Mouse (Mus musculus) forebrain, embryonic 10.5 days (tissue): ENCODE measurements around the gene Sord. TPM values are rescaled to one million over a fixed set of nuclear protein-coding genes. Genes with fewer than 3 reads are reported as not detected.
A peak's percentile ranks its signal among the peaks of the same experiment; 100 is the strongest.

ENCODE experiments used
- DNase-seq: peaks from one replicate; pipeline ENCODE4 v3.0.0-alpha.2; 2017; ENCODE audit warnings: low spot score; ENCODE audit errors: extremely low spot score
- H3K27ac ChIP-seq: fragments of 300-500 bp; sonication (generic); 2 replicates; pipeline ENCODE4 v1.5.1; 2016; ENCODE audit warnings: mild to moderate bottlenecking
- H3K27me3 ChIP-seq: fragments of 300-500 bp; sonication (generic); 2 replicates; pipeline ENCODE4 v1.6.1; 2016; ENCODE audit warnings: mild to moderate bottlenecking; ENCODE audit not compliant: poor library complexity, severe bottlenecking
- H3K36me3 ChIP-seq: fragments of 300-500 bp; sonication (generic); replicated peaks from 2 replicates; pipeline ENCODE4 v1.6.1; 2016; ENCODE audit warnings: mild to moderate bottlenecking, moderate library complexity
- H3K4me1 ChIP-seq: fragments of 300-500 bp; sonication (generic); 2 replicates; pipeline ENCODE4 v1.6.1; 2016
- H3K4me3 ChIP-seq: fragments of 300-500 bp; sonication (generic); 2 replicates; pipeline ENCODE4 v1.5.1; 2016; ENCODE audit warnings: mild to moderate bottlenecking, moderate library complexity
- H3K9me3 ChIP-seq: fragments of 300-500 bp; sonication (generic); 2 replicates; pipeline ENCODE4 v1.6.1; 2016; ENCODE audit warnings: mild to moderate bottlenecking, moderate library complexity
- WGBS: fragments of 180-500 bp; shearing (Covaris S2); methylation state at CpG from one replicate; pipeline ENCODE4 v1.1.7; 2016; 5-methylcytosine and 5-hydroxymethylcytosine counted together
- polyA plus RNA-seq: library from polyadenylated mRNA; unstranded; fragments of >200 nt; fragmentation: Nextera tagmentation; extraction: Ambion mirVana; gene quantifications from 2 replicates; pipeline ENCODE4 v1.2.1, GENCODE M21; 2016

Sord gene
- polyA plus RNA-seq, 1 experiment from 2014 or later = 30.7 TPM

DNA sequence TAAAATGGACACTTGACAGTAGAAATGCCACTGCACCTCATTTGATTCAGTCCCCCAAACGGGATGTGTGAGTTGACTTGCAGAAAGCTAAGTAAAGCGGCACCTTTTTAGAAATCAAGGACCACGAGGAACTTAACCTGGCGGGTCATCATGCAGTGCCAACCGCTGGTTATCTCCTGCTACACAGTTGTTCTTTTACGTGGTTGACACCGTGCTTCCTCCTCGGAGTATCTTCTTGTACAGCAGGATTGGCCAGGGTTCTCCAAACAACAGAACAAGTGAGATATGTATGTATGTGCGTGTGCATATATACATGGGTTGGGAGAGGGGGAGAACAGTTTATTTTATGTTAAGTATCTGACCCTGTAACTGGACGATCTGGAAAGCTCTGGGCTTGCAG lies 13.2 kb downstream of the Sord start:
- Histone ChIP-seq H3K27ac (no peak overlapping the region), H3K4me1 (peaks cover 5% of the 10 kb centered on the region), H3K4me3 (no peak overlapping the region), H3K9me3 (no peaks in the 10 kb centered on the region), H3K27me3 (no peaks in the 10 kb centered on the region), H3K36me3 (peaks cover 8% of the 10 kb centered on the region)
- 91% methylated on average over 10 of the region's 10 CpGs for WGBS
- DNase-seq = no peak

DNA sequence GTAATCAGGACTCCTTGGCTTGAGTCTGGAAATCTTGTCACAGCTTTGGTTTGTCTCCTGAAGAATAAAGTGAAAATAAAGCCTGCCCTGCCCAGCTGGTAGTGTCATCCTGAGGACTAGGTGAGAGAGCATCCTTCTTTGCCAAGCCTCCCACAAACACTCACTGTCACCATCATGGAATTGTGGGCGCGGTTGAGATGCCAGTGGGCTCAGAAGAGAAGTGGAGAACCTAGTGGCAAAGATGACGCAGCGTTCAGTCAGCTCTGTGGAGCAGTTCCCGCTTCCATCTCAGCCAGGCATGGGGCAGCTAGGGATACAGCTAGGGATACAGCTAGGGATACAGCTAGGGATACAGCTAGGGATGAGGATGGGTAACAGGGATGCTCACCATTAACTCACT lies 21.4 kb downstream of the Sord start:
- 98% methylated on average over 5 of the region's 5 CpGs for WGBS
- Histone ChIP-seq H3K4me1 (no peaks in the 10 kb centered on the region), H3K9me3 (no peaks in the 10 kb centered on the region), H3K4me3 (no peak overlapping the region), H3K27ac (no peak overlapping the region), H3K27me3 (no peaks in the 10 kb centered on the region), H3K36me3 (peaks cover 14% of the 10 kb centered on the region)
- DNase-seq = no peak

DNA sequence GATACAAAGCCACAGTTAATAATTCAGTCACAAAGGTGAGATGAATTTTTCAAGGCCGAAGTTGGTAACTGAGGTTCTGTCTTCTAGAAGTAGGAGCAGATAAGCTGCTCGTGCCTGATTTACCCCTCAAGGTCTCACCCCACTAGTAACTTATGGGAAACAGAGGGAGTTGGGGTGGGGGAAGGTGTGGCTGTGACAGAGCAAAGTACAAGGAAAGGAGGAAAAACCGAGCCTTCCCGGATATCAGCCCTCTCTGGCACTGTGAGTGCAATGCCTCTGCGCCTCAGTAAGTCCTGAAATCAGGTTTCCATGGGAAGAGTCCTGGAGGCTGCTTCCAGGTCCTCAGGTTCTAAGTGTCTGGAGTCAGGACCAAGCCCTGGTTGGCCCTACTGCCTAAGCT lies 26.2 kb downstream of the Sord start:
- no peaks in the 10 kb centered on the region for H3K9me3 ChIP-seq
- DNase-seq = no peak
- H3K4me1 ChIP-seq = peaks cover 37% of the 10 kb centered on the region
- no peak overlapping the region for H3K4me3 ChIP-seq
- H3K27me3 ChIP-seq = no peaks in the 10 kb centered on the region
- 88% methylated on average over 5 of the region's 5 CpGs for WGBS
- H3K36me3 ChIP-seq = peaks cover 22% of the 10 kb centered on the region
- no peak overlapping the region for H3K27ac ChIP-seq

DNA sequence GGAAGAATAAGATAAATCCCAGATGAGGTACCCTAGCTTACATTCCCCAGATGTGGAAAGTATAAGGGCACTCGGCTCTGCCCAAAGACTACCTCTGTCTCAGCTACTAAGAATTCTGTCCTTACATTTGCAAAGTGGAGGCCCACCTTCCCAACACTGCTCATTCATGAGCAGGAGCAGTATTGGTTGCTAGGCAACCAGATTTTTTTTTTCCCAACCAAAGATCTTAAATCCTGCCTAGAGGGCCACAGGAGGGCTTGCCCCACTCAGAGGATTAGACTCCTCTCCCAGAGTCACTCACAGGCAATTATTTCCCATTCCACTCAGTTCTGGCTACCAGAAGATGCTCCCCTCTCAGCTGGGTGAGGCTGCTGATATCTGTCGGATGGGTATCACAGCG lies 30.1 kb downstream of the Sord start:
- 53% methylated on average over 3 of the region's 3 CpGs for WGBS
- Histone ChIP-seq H3K4me3 (no peak overlapping the region), H3K27ac (peak overlapping the region; percentile 72; the same call in 1 of the 2 replicates), H3K9me3 (no peaks in the 10 kb centered on the region), H3K27me3 (no peaks in the 10 kb centered on the region), H3K4me1 (peaks cover 39% of the 10 kb centered on the region), H3K36me3 (peaks cover 17% of the 10 kb centered on the region)
- DNase-seq = peak; percentile 35

DNA sequence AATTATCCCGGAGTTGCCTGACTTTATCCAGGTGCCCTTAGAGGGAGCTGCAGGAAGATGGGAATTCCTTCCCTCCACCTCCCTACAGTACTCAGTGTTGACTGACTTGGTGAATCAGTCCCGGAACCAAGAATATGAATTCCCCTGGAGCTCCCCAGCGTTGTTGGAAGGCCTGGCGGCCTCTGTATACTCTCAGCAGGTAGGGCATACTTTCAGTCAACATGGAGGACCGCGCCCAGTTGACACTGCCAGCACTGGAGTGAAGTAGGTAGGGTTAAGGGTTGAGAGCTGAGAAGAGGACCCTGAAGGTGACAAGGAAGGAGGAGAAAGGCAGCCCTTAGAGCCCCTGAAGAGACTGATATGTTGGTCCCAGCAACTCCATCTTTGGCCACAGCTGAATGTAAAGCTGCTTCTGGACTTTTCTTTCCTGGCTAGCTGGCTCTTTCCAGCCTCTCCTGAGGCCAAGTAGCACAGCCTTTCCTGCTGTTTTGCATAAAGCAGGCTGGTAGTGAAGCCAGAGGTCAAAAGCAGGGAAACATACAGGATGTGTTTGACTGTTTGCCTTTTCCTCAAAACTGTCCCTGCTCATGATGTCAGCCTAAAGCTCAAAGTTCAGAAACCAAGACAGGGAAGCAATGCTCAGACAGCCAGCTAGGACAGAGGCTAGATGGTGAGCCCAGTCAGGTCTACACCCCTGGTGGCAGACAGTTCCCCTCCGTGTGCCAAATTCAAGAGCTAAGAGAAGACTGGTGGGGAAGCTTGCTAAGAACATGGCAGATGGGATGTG lies 32.1 kb downstream of the Sord start:
- H3K27me3 ChIP-seq = no peaks in the 10 kb centered on the region
- DNase-seq = no peak
- peaks cover 3% of the 10 kb centered on the region; the same call in 1 of the 2 replicates for H3K36me3 ChIP-seq
- H3K4me1 ChIP-seq = peaks cover 39% of the 10 kb centered on the region
- no peak overlapping the region for H3K4me3 ChIP-seq
- no peaks in the 10 kb centered on the region for H3K9me3 ChIP-seq
- 91% methylated on average over 7 of the region's 7 CpGs for WGBS
- H3K27ac ChIP-seq = 0 out of 2 replicates have a peak overlapping the region, but pooled peaks have one; percentile 17

DNA sequence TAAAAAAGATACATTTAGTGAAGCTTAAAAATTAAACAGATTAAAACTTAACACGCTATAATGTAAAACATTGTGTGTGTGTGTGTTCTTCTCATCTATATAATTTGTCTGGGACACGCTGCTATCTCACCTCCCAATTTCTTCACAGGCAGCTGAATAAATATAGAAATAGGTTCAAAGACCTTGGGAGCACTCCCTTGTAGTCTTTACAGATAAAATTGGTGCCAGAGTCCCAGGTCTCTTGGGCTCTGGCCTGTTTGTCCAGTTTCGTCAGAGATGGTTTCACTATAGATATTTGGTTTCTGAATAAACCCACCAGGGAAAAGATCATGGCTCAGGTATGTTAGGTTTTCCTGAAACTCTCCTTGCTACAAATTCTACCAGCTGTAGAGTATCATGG lies 44.2 kb downstream of the Sord start:
- H3K4me3 ChIP-seq = no peak overlapping the region
- no peaks in the 10 kb centered on the region for H3K27me3 ChIP-seq
- peaks cover 12% of the 10 kb centered on the region for H3K4me1 ChIP-seq
- whole genome bisulfite sequencing = 89% methylated on average over 3 of the region's 3 CpGs
- DNase-seq = no peak
- H3K36me3 ChIP-seq = no peaks in the 10 kb centered on the region
- H3K9me3 ChIP-seq = no peaks in the 10 kb centered on the region
- no peak overlapping the region for H3K27ac ChIP-seq

DNA sequence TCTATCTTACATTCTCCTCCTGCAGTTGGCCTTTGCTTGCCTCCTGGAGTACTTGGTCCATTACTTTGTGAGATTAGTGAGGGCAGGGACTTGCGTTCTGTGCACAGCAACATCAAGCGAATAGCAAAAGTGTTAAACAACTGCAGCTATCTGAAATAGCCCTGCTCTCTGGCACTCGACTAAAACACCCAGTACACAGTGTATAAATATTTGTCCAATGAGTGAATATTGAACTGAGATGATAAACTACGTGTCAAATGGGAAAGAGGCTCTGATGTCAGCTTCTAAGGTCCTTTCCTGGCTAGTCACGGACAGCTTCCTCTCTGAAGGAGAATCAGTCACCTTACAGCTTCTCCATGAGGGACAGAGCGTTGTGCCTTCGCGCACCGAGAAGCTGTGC lies 49.5 kb downstream of the Sord start:
- no peaks in the 10 kb centered on the region for H3K4me1 ChIP-seq
- WGBS = 90% methylated on average over 9 of the region's 9 CpGs
- no peaks in the 10 kb centered on the region for H3K27me3 ChIP-seq
- DNase-seq = no peak
- H3K4me3 ChIP-seq = no peak overlapping the region
- no peaks in the 10 kb centered on the region for H3K36me3 ChIP-seq
- no peaks in the 10 kb centered on the region for H3K9me3 ChIP-seq
- H3K27ac ChIP-seq = no peak overlapping the region

DNA sequence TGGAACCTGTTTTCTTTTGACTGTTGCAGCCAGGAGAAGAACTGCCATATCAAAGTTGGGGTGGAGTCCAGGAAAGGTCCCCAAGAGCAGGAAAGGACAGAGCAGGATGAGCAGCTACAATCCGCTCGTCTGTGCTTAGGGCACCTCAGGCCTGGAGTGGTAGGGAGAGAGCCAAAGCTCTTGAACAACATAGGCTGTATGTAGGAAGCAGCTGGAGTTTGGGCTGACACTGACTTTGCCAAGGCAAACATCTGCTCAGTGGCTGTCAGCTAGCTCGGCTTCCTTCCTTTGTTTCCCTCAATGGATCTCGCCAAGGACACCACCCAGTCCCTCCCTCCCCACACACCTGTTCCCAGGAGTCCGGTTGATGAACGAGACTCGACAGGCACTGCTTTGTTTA lies 51.6 kb downstream of the Sord start:
- Histone ChIP-seq H3K27me3 (peaks cover 5% of the 10 kb centered on the region), H3K4me1 (no peaks in the 10 kb centered on the region), H3K27ac (no peak overlapping the region), H3K36me3 (no peaks in the 10 kb centered on the region), H3K9me3 (no peaks in the 10 kb centered on the region), H3K4me3 (no peak overlapping the region)
- DNase-seq = no peak
- WGBS = 67% methylated on average over 7 of the region's 7 CpGs

DNA sequence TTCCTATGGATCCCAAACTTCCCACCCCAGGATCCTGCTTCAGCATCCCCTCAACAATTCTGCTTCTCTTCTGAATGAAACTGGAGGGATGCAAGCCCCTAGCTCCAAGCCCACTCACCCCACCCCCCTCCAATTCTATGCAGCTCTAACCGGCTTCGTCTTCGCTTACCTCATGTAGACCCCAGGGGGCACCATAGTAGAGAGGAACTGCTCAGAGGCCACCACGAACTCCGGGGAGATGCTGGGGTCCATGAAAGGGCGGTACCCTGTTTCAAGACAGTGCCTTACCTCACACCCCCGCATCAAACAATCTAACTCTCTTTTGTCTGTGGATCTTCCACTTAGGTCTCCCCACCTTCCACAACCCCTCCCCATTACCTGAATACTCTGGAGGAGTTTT lies 60.4 kb downstream of the Sord start:
- peaks cover 92% of the 10 kb centered on the region for H3K27me3 ChIP-seq
- WGBS = 4% methylated on average over 7 of the region's 7 CpGs
- DNase-seq = no peak

DNA sequence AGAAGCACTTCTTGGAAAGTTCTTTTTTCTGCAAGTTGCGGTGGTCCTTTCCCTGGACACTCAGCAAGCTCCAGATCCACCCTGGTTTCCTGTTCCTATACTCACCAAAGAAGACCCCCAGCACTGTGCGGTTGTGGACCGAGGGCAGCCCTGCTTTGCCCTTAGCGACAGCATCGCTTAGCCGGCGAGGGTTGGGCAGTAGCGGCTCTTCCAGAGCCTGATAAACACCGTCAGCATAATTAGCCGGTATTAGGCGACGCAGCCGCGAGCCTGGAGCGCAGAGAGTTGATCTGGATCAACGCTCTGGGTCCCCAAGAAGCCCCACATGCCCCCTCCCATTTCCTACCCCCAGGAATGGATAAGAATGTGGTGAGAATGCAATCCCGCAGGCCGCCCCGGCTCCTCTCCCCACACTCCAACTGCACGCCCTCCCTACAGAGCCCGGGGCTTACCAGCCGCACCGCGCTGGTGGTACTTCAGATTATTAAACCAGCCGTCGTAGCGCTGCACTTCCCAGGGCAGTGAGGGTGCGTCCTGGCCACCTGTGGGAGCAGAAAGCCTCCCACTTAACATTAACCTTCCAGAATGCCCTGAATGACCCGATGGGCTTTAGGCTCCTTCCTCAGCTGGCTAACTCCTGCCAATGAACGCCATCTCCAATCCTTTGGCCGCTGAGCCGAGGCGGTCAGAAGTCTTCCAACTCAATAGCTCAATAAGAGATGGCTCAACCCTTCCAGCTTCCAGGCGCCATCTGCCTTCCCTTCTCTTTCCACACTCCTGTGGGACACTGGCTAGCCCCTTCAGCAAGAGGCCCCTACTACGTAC lies 62.9 kb downstream of the Sord start:
- H3K36me3 ChIP-seq = no peaks in the 10 kb centered on the region
- H3K4me1 ChIP-seq = peaks cover 58% of the 10 kb centered on the region
- under 1% methylated on average over 35 of the region's 35 CpGs for WGBS
- H3K9me3 ChIP-seq = no peaks in the 10 kb centered on the region
- DNase-seq = peak; percentile 55
- no peak overlapping the region for H3K27ac ChIP-seq
- peak overlapping the region; percentile 42 for H3K4me3 ChIP-seq
- peaks cover 99% of the 10 kb centered on the region for H3K27me3 ChIP-seq

More for the DNA sequence above, 60.4 kb downstream of the Sord start:
- Histone ChIP-seq H3K9me3 (no peaks in the 10 kb centered on the region), H3K27ac (no peak overlapping the region), H3K36me3 (no peaks in the 10 kb centered on the region), H3K4me3 (no peak overlapping the region), H3K4me1 (peaks cover 38% of the 10 kb centered on the region)

DNA sequence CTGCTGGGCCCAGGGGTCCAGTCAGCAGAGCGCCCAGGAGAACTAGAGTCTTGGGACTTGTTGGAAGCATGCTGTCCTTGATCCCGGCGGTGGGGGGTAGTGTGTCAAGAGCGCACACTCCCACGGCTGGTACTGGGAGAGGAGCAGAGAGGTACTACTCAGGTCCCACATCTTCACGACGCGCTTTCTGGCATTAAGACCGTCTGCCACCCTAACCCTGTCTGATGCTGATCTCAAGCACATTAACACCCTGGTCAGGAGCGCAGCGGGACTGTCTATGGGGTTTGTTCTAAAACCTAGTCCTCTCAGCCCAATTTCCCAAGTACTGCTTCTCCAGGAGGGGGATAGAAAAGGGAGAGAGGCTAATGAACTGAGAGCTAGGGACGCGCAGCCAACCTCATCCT lies 63.5 kb downstream of the Sord start, which contains the start of gene Duox2:
TSS of gene Duox2 (minus strand) at position 354 of the 404 bp plus-strand sequence.
- peak within 1 kb of the TSS; percentile 42 for H3K4me3 ChIP-seq
- H3K4me1 ChIP-seq = peaks cover 58% of the 10 kb centered on the region
- H3K27me3 ChIP-seq = peaks cover 100% of the 10 kb centered on the region
- H3K9me3 ChIP-seq = no peaks in the 10 kb centered on the region
- DNase-seq = no peak
- H3K36me3 ChIP-seq = no peaks in the 10 kb centered on the region
- H3K27ac ChIP-seq = no peak within 1 kb of the TSS
- WGBS = 2% methylated on average over 13 of the region's 13 CpGs

DNA sequence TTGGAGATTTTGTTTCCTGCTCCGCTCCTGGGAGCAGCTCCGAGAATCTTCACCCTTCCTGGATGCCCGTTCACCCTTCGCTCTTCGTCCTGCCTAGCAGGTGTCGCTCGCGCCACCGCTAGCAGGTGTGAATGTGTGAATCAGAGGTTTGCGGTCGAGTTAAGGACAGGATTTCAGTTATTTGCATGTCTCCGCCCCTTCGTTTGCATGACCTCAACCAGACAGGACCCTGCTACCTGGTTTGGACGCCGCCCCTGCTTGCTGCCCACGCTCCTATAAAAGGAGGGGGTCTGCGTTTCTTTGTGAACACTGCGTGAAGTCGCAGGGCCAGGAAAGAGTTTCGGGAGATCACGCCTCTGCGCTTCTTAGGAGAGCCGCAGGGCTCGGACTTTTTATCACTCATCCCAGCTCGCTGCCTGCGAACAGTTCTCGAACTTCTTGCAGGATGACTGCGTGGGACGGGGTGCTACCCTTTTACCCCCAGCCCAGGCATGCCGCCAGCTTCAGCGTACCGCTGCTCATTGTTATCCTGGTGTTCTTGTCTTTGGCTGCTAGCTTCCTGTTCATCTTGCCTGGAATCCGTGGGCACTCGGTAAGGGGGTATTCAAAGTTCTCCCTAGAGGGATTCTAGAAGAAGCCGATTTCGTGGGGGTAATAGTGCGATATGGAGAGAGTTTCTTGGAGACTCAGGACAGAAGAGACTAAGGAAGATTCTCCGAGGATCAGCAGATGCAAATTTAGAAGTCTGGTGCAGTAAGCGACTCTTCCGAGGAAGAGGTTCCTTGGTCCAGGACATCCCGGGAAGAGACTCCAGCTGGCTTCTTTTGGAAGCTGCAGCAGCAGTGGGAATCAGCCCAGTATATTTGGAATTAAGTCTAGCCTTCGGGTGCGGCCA lies 64.3 kb downstream of the Sord start, which contains the start of gene Duoxa2:
TSS of gene Duoxa2 (plus strand) at position 305 of the 895 bp plus-strand sequence.
- peaks cover 58% of the 10 kb centered on the region for H3K4me1 ChIP-seq

More for the DNA sequence above, 64.3 kb downstream of the Sord start, which contains the start of gene Duoxa2:
- 1% methylated on average over 43 of the region's 43 CpGs for WGBS
- no peaks in the 10 kb centered on the region for H3K36me3 ChIP-seq
- DNase-seq = peak; percentile 48
- no peak within 1 kb of the TSS for H3K27ac ChIP-seq
- no peaks in the 10 kb centered on the region for H3K9me3 ChIP-seq
- peaks cover 100% of the 10 kb centered on the region for H3K27me3 ChIP-seq
- peak within 1 kb of the TSS; percentile 42 for H3K4me3 ChIP-seq
